Comparison of ENCODE assay signal across 32 mouse cellular contexts in genomic region chr5:135568698-135569097, GRCm38 (mm10). TPM values are rescaled to one million over a fixed set of nuclear protein-coding genes. Genes with fewer than 3 reads are reported as not detected.
DNase-seq lines count a peak whose midpoint lies in the region; ATAC-seq and TF ChIP-seq lines count a peak whose summit lies in the region.
"Had no signal": no experiment of that assay in that cellular context is flagged by ENCODE, and none has a peak within 500 bp of the region (broad histone marks: within the 10 kb centered on the region; RNA-seq: fewer than 3 reads in every experiment).

No protein-coding gene starts in this region.

- TF ChIP-seq CTCF in MEL (IDR thresholded peaks at IDR 0.05 in 2 of 3, conservative IDR thresholded peaks at IDR 0.05 in 1 of 3; ENCODE audit: control insufficient read depth in 1 of 3, insufficient read depth in 1 of 3, low read depth in 2 of 3, low read length in 3 of 3, poor library complexity in 1 of 3, severe bottlenecking in 1 of 3) = no peak

- no peaks in the 10 kb centered on the region for H3K36me3 ChIP-seq in embryonic facial prominence, embryonic 14.5 days (ENCODE audit: control insufficient read depth, insufficient read depth, low read length)
- H3K36me3 ChIP-seq in embryonic facial prominence, embryonic 10.5 days (replicated peaks) = no peaks in the 10 kb centered on the region
- peaks cover 0 to 8% of the 10 kb centered on the region in 2 experiments; a peak in 2 of 4 replicates for H3K36me3 ChIP-seq in MEL (ENCODE audit: control insufficient read depth in 1 of 2, insufficient read depth in 2 of 2, low read length in 2 of 2)
- no peaks in the 10 kb centered on the region for H3K36me3 ChIP-seq in kidney, embryonic 15.5 days
- H3K36me3 ChIP-seq: forebrain, embryonic 12.5 days; hindbrain, embryonic 15.5 days; intestine, embryonic 15.5 days; limb, embryonic 10.5 days; liver, embryonic 13.5 days; lung, embryonic 15.5 days; midbrain, embryonic 13.5 days; stomach, embryonic 15.5 days had no signal

- no peaks in the 10 kb centered on the region for H3K9me3 ChIP-seq in embryonic facial prominence, embryonic 14.5 days (ENCODE audit: control insufficient read depth, low read length)
- no peaks in the 10 kb centered on the region for H3K9me3 ChIP-seq in embryonic facial prominence, embryonic 10.5 days
- no peaks in the 10 kb centered on the region for H3K9me3 ChIP-seq in MEL (replicated peaks; ENCODE audit: insufficient read depth, low read length)
- H3K9me3 ChIP-seq in kidney, embryonic 15.5 days (replicated peaks) = no peaks in the 10 kb centered on the region
- H3K9me3 ChIP-seq: forebrain, embryonic 12.5 days; hindbrain, embryonic 15.5 days; intestine, embryonic 15.5 days; limb, embryonic 10.5 days; liver, embryonic 13.5 days; lung, embryonic 15.5 days; midbrain, embryonic 13.5 days; stomach, embryonic 15.5 days had no signal

- ATAC-seq in embryonic facial prominence, embryonic 14.5 days (ENCODE audit: low read depth) = no peak
- peak; percentile 64 for ATAC-seq in granulocyte monocyte progenitor cell, adult 5-6 weeks (replicated peaks; ENCODE audit: poor library complexity, severe bottlenecking)
- ATAC-seq in cerebellum, adult (ENCODE audit: insufficient number of reproducible peaks, low FRiP score, low TSS enrichment) = no peak
- ATAC-seq in kidney, embryonic 15.5 days (replicated peaks; ENCODE audit: low FRiP score) = no peak
- ATAC-seq: intestine, embryonic 15.5 days; midbrain, embryonic 13.5 days had no signal

- no peak for TF ChIP-seq RAD21 in MEL (IDR thresholded peaks at IDR 0.05; ENCODE audit: low read depth, low read length)

- no peaks in the 10 kb centered on the region for H3K4me1 ChIP-seq in embryonic facial prominence, embryonic 14.5 days (ENCODE audit: control insufficient read depth, insufficient read depth, low read length)
- H3K4me1 ChIP-seq in embryonic facial prominence, embryonic 10.5 days = no peaks in the 10 kb centered on the region
- peaks cover 3 to 19% of the 10 kb centered on the region in 2 experiments; a peak in 3 of 4 replicates for H3K4me1 ChIP-seq in MEL (ENCODE audit: control insufficient read depth in 1 of 2, insufficient read depth in 2 of 2, low read length in 2 of 2)
- H3K4me1 ChIP-seq in kidney, embryonic 15.5 days = no peaks in the 10 kb centered on the region
- H3K4me1 ChIP-seq: forebrain, embryonic 12.5 days; hindbrain, embryonic 15.5 days; intestine, embryonic 15.5 days; limb, embryonic 10.5 days; liver, embryonic 13.5 days; lung, embryonic 15.5 days; midbrain, embryonic 13.5 days; stomach, embryonic 15.5 days had no signal

- H3K27ac ChIP-seq in embryonic facial prominence, embryonic 14.5 days (replicated peaks; ENCODE audit: low read depth, low read length) = no peak overlapping the region
- no peak overlapping the region for H3K27ac ChIP-seq in embryonic facial prominence, embryonic 10.5 days (replicated peaks)
- no peak overlapping the region for H3K27ac ChIP-seq in MEL (ENCODE audit: control insufficient read depth, low read depth, low read length)
- no peak overlapping the region for H3K27ac ChIP-seq in kidney, embryonic 15.5 days
- H3K27ac ChIP-seq: forebrain, embryonic 12.5 days; heart, adult 2 months; hindbrain, embryonic 15.5 days; intestine, embryonic 15.5 days; kidney, postnatal 0 days; limb, embryonic 10.5 days; liver, embryonic 13.5 days; lung, embryonic 15.5 days; midbrain, embryonic 13.5 days; stomach, embryonic 15.5 days had no signal

- H3K4me2 ChIP-seq in embryonic facial prominence, embryonic 14.5 days (ENCODE audit: low read depth, low read length) = no peak overlapping the region
- H3K4me2 ChIP-seq in kidney, embryonic 15.5 days = no peak overlapping the region
- H3K4me2 ChIP-seq: forebrain, embryonic 12.5 days; hindbrain, embryonic 15.5 days; intestine, embryonic 15.5 days; liver, embryonic 13.5 days; lung, embryonic 15.5 days; midbrain, embryonic 13.5 days; stomach, embryonic 15.5 days had no signal

- H3K79me2 ChIP-seq in MEL (ENCODE audit: control insufficient read depth, insufficient read depth, low read length, poor library complexity) = no peaks in the 10 kb centered on the region

- H3K9ac ChIP-seq in embryonic facial prominence, embryonic 14.5 days (ENCODE audit: low read depth, low read length) = no peak overlapping the region
- no peak overlapping the region for H3K9ac ChIP-seq in MEL (ENCODE audit: control insufficient read depth, low read depth, low read length, poor library complexity, severe bottlenecking)
- H3K9ac ChIP-seq in kidney, embryonic 15.5 days = no peak overlapping the region
- H3K9ac ChIP-seq: forebrain, embryonic 12.5 days; hindbrain, embryonic 15.5 days; intestine, embryonic 15.5 days; liver, embryonic 13.5 days; lung, embryonic 15.5 days; midbrain, embryonic 13.5 days; stomach, embryonic 15.5 days had no signal

- TF ChIP-seq POLR2A in MEL (IDR thresholded peaks at IDR 0.05; ENCODE audit: control insufficient read depth in 1 of 2, insufficient read depth in 1 of 2, low read depth in 1 of 2, low read length in 2 of 2, poor library complexity in 1 of 2) = no peak

- no peaks in the 10 kb centered on the region for H3K27me3 ChIP-seq in embryonic facial prominence, embryonic 14.5 days (replicated peaks; ENCODE audit: control insufficient read depth, insufficient read depth, low read length)
- H3K27me3 ChIP-seq in embryonic facial prominence, embryonic 10.5 days (replicated peaks; ENCODE audit: low read depth, poor library complexity, severe bottlenecking) = no peaks in the 10 kb centered on the region; the same call in 1 of the 2 replicates
- H3K27me3 ChIP-seq in MEL (ENCODE audit: control insufficient read depth in 1 of 2, insufficient read depth in 2 of 2, low read length in 2 of 2) = no peaks in the 10 kb centered on the region; a peak in 1 of 4 replicates
- H3K27me3 ChIP-seq in kidney, embryonic 15.5 days = no peaks in the 10 kb centered on the region
- H3K27me3 ChIP-seq: forebrain, embryonic 12.5 days; hindbrain, embryonic 15.5 days; intestine, embryonic 15.5 days; liver, embryonic 13.5 days; lung, embryonic 15.5 days; midbrain, embryonic 13.5 days; stomach, embryonic 15.5 days had no signal

- peak; percentile 21 for DNase-seq in embryonic facial prominence, embryonic 14.5 days (ENCODE audit: low spot score)
- DNase-seq in embryonic facial prominence, embryonic 10.5 days (ENCODE audit: low spot score) = no peak
- peak; percentile 54 for DNase-seq in 3134 (ENCODE audit: extremely low read depth, insufficient read length, low spot score)
- DNase-seq in MEL (ENCODE audit: low read depth, low spot score) = peak; percentile 48
- no peak for DNase-seq in cerebellum, postnatal 14 days
- DNase-seq: adrenal gland, postnatal 36 days; B cell, adult 2 months; cerebellum, postnatal 25 days; gastrocnemius, postnatal 14 days; heart, adult 2 months; heart, postnatal 36 days; liver, embryonic 13.5 days; lung, postnatal 4 days; spleen, adult 18-20 months; thymus, adult 2 months had no signal

- 65% methylated on average over 6 of the region's 6 CpGs for WGBS in embryonic facial prominence, embryonic 14.5 days
- 75% methylated on average over 6 of the region's 6 CpGs for WGBS in embryonic facial prominence, embryonic 10.5 days
- WGBS in kidney, embryonic 15.5 days = 55% methylated on average over 6 of the region's 6 CpGs

- peak in 1 of 2 experiments; percentile 9; a peak in 1 of 4 replicates for TF ChIP-seq EP300 in MEL (IDR thresholded peaks at IDR 0.05; ENCODE audit: low read depth in 1 of 2, low read length in 2 of 2)

- no peak overlapping the region for H3K4me3 ChIP-seq in embryonic facial prominence, embryonic 14.5 days (ENCODE audit: low read depth, low read length)
- no peak overlapping the region for H3K4me3 ChIP-seq in embryonic facial prominence, embryonic 10.5 days
- no peak overlapping the region for H3K4me3 ChIP-seq in MEL (ENCODE audit: control insufficient read depth in 1 of 2, insufficient read depth in 1 of 2, low read depth in 2 of 2, low read length in 2 of 2)
- no peak overlapping the region for H3K4me3 ChIP-seq in kidney, embryonic 15.5 days (replicated peaks)
- H3K4me3 ChIP-seq: forebrain, embryonic 12.5 days; heart, adult 2 months; hindbrain, embryonic 15.5 days; intestine, embryonic 15.5 days; limb, embryonic 10.5 days; liver, embryonic 13.5 days; lung, embryonic 15.5 days; midbrain, embryonic 13.5 days; myocyte; stomach, embryonic 15.5 days had no signal

RNA-seq across cellular contexts. Expression of gene Ccl24, which starts 4.2 kb away (rescaled TPM):
- 3.3 and 3.5 TPM in 2 replicates for polyA plus RNA-seq in embryonic facial prominence, embryonic 14.5 days (2014; fragmentation: Nextera tagmentation; extraction: Ambion mirVana)
- polyA plus RNA-seq in embryonic facial prominence, embryonic 10.5 days (2016; fragmentation: Nextera tagmentation; extraction: Ambion mirVana) = 0.75 and 0.86 TPM in 2 replicates
- not detected in 2 replicates for total RNA-seq in MEL (2012; rRNA removed)
- polyA plus RNA-seq in MEL (2012; ENCODE audit: insufficient read depth in 1 of 2, insufficient read length in 2 of 2, low read depth in 1 of 2, low replicate concordance in 2 of 2, missing spikeins in 1 of 2) = not detected
- 2.3 and 3.9 TPM in 2 replicates for total RNA-seq in granulocyte monocyte progenitor cell, adult 5-6 weeks (2014; fragmentation: Nextera tagmentation)
- 1.4 TPM in 1 of 2 replicates, not detected in the other for total RNA-seq in granulocyte monocyte progenitor cell, adult 5-6 weeks (2017)
- polyA plus RNA-seq in kidney, embryonic 15.5 days (2015; fragmentation: Nextera tagmentation; extraction: Ambion mirVana) = 1.9 and 2.4 TPM in 2 replicates
- total RNA-seq: left cerebral cortex, adult 8-10 months had no signal
- polyA plus RNA-seq: myocyte; neural tube, embryonic 14.5 days had no signal

RNA-seq across cellular contexts. Expression of gene Ccl26, which starts 5.3 kb away (rescaled TPM):
- polyA plus RNA-seq in embryonic facial prominence, embryonic 14.5 days (2014; fragmentation: Nextera tagmentation; extraction: Ambion mirVana) = not detected in 2 replicates
- polyA plus RNA-seq in embryonic facial prominence, embryonic 10.5 days (2016; fragmentation: Nextera tagmentation; extraction: Ambion mirVana) = not detected in 2 replicates
- total RNA-seq in MEL (2012; rRNA removed) = not detected in 2 replicates
- polyA plus RNA-seq in MEL (2012; ENCODE audit: insufficient read depth in 1 of 2, insufficient read length in 2 of 2, low read depth in 1 of 2, low replicate concordance in 2 of 2, missing spikeins in 1 of 2) = not detected
- not detected in 2 replicates for total RNA-seq in granulocyte monocyte progenitor cell, adult 5-6 weeks (2014; fragmentation: Nextera tagmentation)
- not detected in 2 replicates for total RNA-seq in granulocyte monocyte progenitor cell, adult 5-6 weeks (2017)
- not detected in 2 replicates for polyA plus RNA-seq in kidney, embryonic 15.5 days (2015; fragmentation: Nextera tagmentation; extraction: Ambion mirVana)
- total RNA-seq: adrenal gland, postnatal 36 days; gastrocnemius, postnatal 14 days; heart, adult 2 months; heart, postnatal 36 days; layer of hippocampus, adult 18-20 months; left cerebral cortex, adult 8-10 months had no signal
- polyA plus RNA-seq: forebrain, embryonic 12.5 days; frontal cortex, adult 2 months; heart, adult 2 months; heart, embryonic 14.5 days; hindbrain, embryonic 15.5 days; intestine, embryonic 15.5 days; kidney, postnatal 0 days; limb, embryonic 10.5 days; liver, embryonic 13.5 days; lung, embryonic 15.5 days; midbrain, embryonic 13.5 days; myocyte; neural tube, embryonic 14.5 days; stomach, embryonic 15.5 days; thymus, adult 2 months had no signal

RNA-seq across cellular contexts. Expression of gene Hip1, which starts 23.8 kb away (rescaled TPM):
- 45.6 and 47.1 TPM in 2 replicates for polyA plus RNA-seq in embryonic facial prominence, embryonic 14.5 days (2014; fragmentation: Nextera tagmentation; extraction: Ambion mirVana)
- 64.6 and 66.1 TPM in 2 replicates for polyA plus RNA-seq in embryonic facial prominence, embryonic 10.5 days (2016; fragmentation: Nextera tagmentation; extraction: Ambion mirVana)
- total RNA-seq in MEL (2012; rRNA removed) = 0.23 and 0.26 TPM in 2 replicates
- polyA plus RNA-seq in MEL (2012; ENCODE audit: insufficient read depth in 1 of 2, insufficient read length in 2 of 2, low read depth in 1 of 2, low replicate concordance in 2 of 2, missing spikeins in 1 of 2) = under 1 TPM in 1 of 2 experiments, not detected in 1; 0.75 TPM
- 21.2 and 21.4 TPM in 2 replicates for total RNA-seq in granulocyte monocyte progenitor cell, adult 5-6 weeks (2014; fragmentation: Nextera tagmentation)
- 8.7 and 11.4 TPM in 2 replicates for total RNA-seq in granulocyte monocyte progenitor cell, adult 5-6 weeks (2017)
- polyA plus RNA-seq in kidney, embryonic 15.5 days (2015; fragmentation: Nextera tagmentation; extraction: Ambion mirVana) = 43.2 and 45.2 TPM in 2 replicates

Comparison
In these comparisons a context has a peak if more than half of its experiments do, and no peak if none do; other contexts are left out.
1. DNase-seq: peak in embryonic facial prominence, embryonic 14.5 days (single experiment), 3134 (single experiment) and MEL (single experiment); none in embryonic facial prominence, embryonic 10.5 days (single experiment) and cerebellum, postnatal 14 days (0 of 2).
2. RNA of gene Hip1, which starts 23.8 kb away (polyA plus RNA-seq): 64.6 to 66.1 TPM in embryonic facial prominence, embryonic 10.5 days, 45.6 to 47.1 TPM in embryonic facial prominence, embryonic 14.5 days and 43.2 to 45.2 TPM in kidney, embryonic 15.5 days; 0.75 TPM in MEL; every median in the first group is over 10 times any median in the second.